11 mouse cellular contexts compared by ENCODE assay signal in the genomic region with DNA sequence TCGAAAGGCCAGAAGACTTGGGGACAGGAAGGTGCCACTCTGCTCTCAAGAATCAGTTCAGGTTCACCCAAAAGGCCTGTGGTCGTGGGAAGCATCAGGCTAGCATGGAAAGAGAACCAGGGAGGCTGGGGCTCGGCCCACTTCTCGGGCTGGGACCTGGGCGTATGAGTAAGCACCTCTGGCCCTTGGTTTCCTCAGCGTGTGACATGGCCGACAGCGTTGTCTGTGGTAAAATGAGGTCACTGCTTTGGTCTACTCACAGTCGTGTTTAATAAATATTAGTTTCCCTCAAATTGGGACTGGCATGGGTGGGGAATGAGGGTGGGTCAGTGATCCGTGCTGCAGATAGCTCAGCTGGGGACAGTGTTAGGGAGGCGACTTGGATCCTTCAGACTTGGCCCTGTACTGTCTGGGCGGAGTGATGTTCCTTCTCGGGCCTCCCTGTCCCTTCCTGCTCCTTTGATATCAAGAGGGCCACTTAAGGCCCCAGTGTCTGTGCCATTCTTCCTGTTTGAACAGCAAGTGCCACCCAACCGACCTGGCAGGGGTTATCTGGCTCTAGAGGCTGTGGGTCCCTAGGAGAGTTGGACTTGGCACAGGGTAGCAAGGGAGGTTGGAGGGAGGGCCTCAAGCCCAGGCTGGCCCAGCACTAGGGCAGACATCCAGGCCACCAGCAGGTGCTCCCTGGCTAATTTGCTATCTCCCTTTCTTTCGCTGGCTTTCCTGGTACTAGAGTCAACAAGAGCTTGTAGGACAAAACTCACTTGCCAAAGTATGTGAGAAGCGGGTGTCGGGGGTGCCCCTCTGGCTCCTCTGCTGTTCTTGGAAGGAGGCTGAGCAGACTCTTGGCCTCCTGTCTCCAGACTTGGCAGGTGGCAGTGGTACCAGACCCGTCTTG. TPM values are rescaled to one million over a fixed set of nuclear protein-coding genes. Genes with fewer than 3 reads are reported as not detected.
DNase-seq lines count a peak whose midpoint lies in the region; ATAC-seq and TF ChIP-seq lines count a peak whose summit lies in the region.
"Had no signal": no experiment of that assay in that cellular context is flagged by ENCODE, and none has a peak within 500 bp of the region (broad histone marks: within the 10 kb centered on the region; RNA-seq: fewer than 3 reads in every experiment).

No protein-coding gene starts in this region.

- no peaks in the 10 kb centered on the region for H3K36me3 ChIP-seq in heart, embryonic 13.5 days
- H3K36me3 ChIP-seq in embryonic facial prominence, embryonic 13.5 days = no peaks in the 10 kb centered on the region
- no peaks in the 10 kb centered on the region for H3K36me3 ChIP-seq in lung, embryonic 16.5 days (ENCODE audit: control insufficient read depth, insufficient read depth, low read length)
- H3K36me3 ChIP-seq in hindbrain, embryonic 16.5 days (ENCODE audit: control insufficient read depth, insufficient read depth, low read length) = no peaks in the 10 kb centered on the region
- no peaks in the 10 kb centered on the region for H3K36me3 ChIP-seq in forebrain, postnatal 0 days (ENCODE audit: insufficient read depth)
- H3K36me3 ChIP-seq: neural tube, embryonic 15.5 days had no signal

- peak overlapping the region; percentile 87 for H3K27ac ChIP-seq in heart, embryonic 13.5 days (replicated peaks)
- peak overlapping the region; percentile 93 for H3K27ac ChIP-seq in embryonic facial prominence, embryonic 13.5 days
- H3K27ac ChIP-seq in lung, embryonic 16.5 days (ENCODE audit: low read length) = peak overlapping the region; percentile 97
- H3K27ac ChIP-seq in hindbrain, embryonic 16.5 days (ENCODE audit: low read depth, low read length) = no peak overlapping the region
- H3K27ac ChIP-seq in forebrain, postnatal 0 days (ENCODE audit: low read depth, low read length) = no peak overlapping the region
- H3K27ac ChIP-seq: macrophage; neural tube, embryonic 15.5 days had no signal

- no peak overlapping the region for H3K4me3 ChIP-seq in heart, embryonic 13.5 days
- no peak overlapping the region for H3K4me3 ChIP-seq in embryonic facial prominence, embryonic 13.5 days
- no peak overlapping the region for H3K4me3 ChIP-seq in lung, embryonic 16.5 days (ENCODE audit: low read length)
- no peak overlapping the region for H3K4me3 ChIP-seq in hindbrain, embryonic 16.5 days (ENCODE audit: low read length)
- no peak overlapping the region for H3K4me3 ChIP-seq in forebrain, postnatal 0 days (ENCODE audit: low read depth, low read length)
- H3K4me3 ChIP-seq: neural tube, embryonic 15.5 days had no signal

- H3K9me3 ChIP-seq in heart, embryonic 13.5 days = peaks cover 4% of the 10 kb centered on the region; the same call in 1 of the 2 replicates
- no peaks in the 10 kb centered on the region for H3K9me3 ChIP-seq in embryonic facial prominence, embryonic 13.5 days
- H3K9me3 ChIP-seq in lung, embryonic 16.5 days (ENCODE audit: control insufficient read depth, low read length) = no peaks in the 10 kb centered on the region
- no peaks in the 10 kb centered on the region for H3K9me3 ChIP-seq in hindbrain, embryonic 16.5 days (ENCODE audit: control insufficient read depth, low read length)
- H3K9me3 ChIP-seq in forebrain, postnatal 0 days (ENCODE audit: low read length) = no peaks in the 10 kb centered on the region
- H3K9me3 ChIP-seq: neural tube, embryonic 15.5 days had no signal

- 64% methylated on average over 18 of the region's 18 CpGs for WGBS in heart, embryonic 13.5 days
- 79% methylated on average over 18 of the region's 18 CpGs for WGBS in embryonic facial prominence, embryonic 13.5 days
- 61% methylated on average over 18 of the region's 18 CpGs for WGBS in lung, embryonic 16.5 days
- 86% methylated on average over 18 of the region's 18 CpGs for WGBS in hindbrain, embryonic 16.5 days
- 76% methylated on average over 18 of the region's 18 CpGs for WGBS in forebrain, postnatal 0 days

- H3K9ac ChIP-seq in heart, embryonic 13.5 days = no peak overlapping the region
- no peak overlapping the region for H3K9ac ChIP-seq in embryonic facial prominence, embryonic 13.5 days
- no peak overlapping the region; the same call in 1 of the 2 replicates for H3K9ac ChIP-seq in lung, embryonic 16.5 days (ENCODE audit: low read length)
- no peak overlapping the region for H3K9ac ChIP-seq in hindbrain, embryonic 16.5 days (ENCODE audit: low read depth, low read length)
- no peak overlapping the region for H3K9ac ChIP-seq in forebrain, postnatal 0 days
- H3K9ac ChIP-seq: neural tube, embryonic 15.5 days had no signal

- no peaks in the 10 kb centered on the region for H3K27me3 ChIP-seq in heart, embryonic 13.5 days (replicated peaks)
- no peaks in the 10 kb centered on the region for H3K27me3 ChIP-seq in embryonic facial prominence, embryonic 13.5 days
- no peaks in the 10 kb centered on the region for H3K27me3 ChIP-seq in lung, embryonic 16.5 days (ENCODE audit: control insufficient read depth, insufficient read depth, low read depth, low read length)
- H3K27me3 ChIP-seq in hindbrain, embryonic 16.5 days (replicated peaks; ENCODE audit: control insufficient read depth, insufficient read depth, low read length) = no peaks in the 10 kb centered on the region
- no peaks in the 10 kb centered on the region for H3K27me3 ChIP-seq in forebrain, postnatal 0 days (ENCODE audit: insufficient read depth, low read length)
- H3K27me3 ChIP-seq: neural tube, embryonic 15.5 days had no signal

- no peak for DNase-seq in heart, postnatal 25 days (ENCODE audit: low spot score)
- DNase-seq in MN1 (ENCODE audit: low spot score) = peak; percentile 39
- no peak for DNase-seq in forebrain, postnatal 0 days

- TF ChIP-seq CTCF in forebrain, postnatal 0 days (IDR thresholded peaks at IDR 0.05; ENCODE audit: low read depth) = no peak

- peaks cover 67% of the 10 kb centered on the region for H3K4me1 ChIP-seq in heart, embryonic 13.5 days
- H3K4me1 ChIP-seq in embryonic facial prominence, embryonic 13.5 days = peaks cover 75% of the 10 kb centered on the region
- H3K4me1 ChIP-seq in lung, embryonic 16.5 days (replicated peaks; ENCODE audit: control insufficient read depth, insufficient read depth, low read length) = peaks cover 48% of the 10 kb centered on the region
- peaks cover 10% of the 10 kb centered on the region for H3K4me1 ChIP-seq in hindbrain, embryonic 16.5 days (ENCODE audit: control insufficient read depth, insufficient read depth, low read depth, low read length)
- H3K4me1 ChIP-seq in forebrain, postnatal 0 days (ENCODE audit: insufficient read depth) = peaks cover 4% of the 10 kb centered on the region; the same call in 1 of the 2 replicates

- intact Hi-C loops in heart, postnatal 25 days (cut with DNase I) = loop anchor here (2.0 kb wide), 1 partner anchor 17 kb away; no protein-coding TSS in a partner anchor

- 0 out of 2 replicates have a peak, but pooled peaks have one; percentile 9 for ATAC-seq in heart, embryonic 13.5 days (ENCODE audit: extremely low read depth, insufficient number of reproducible peaks, low FRiP score, low TSS enrichment)
- no peak for ATAC-seq in embryonic facial prominence, embryonic 13.5 days (ENCODE audit: insufficient number of reproducible peaks, insufficient read depth, low FRiP score, low TSS enrichment, low read depth)
- ATAC-seq in lung, embryonic 16.5 days (ENCODE audit: low read depth) = no peak
- no peak for ATAC-seq in hindbrain, embryonic 16.5 days
- ATAC-seq in forebrain, postnatal 0 days = no peak
- ATAC-seq: forebrain, embryonic 14.5 days; intestine, postnatal 0 days had no signal

- no peak overlapping the region for H3K4me2 ChIP-seq in heart, embryonic 13.5 days
- H3K4me2 ChIP-seq in embryonic facial prominence, embryonic 13.5 days = no peak overlapping the region
- peak overlapping the region; percentile 43; the same call in 1 of the 2 replicates for H3K4me2 ChIP-seq in lung, embryonic 16.5 days (ENCODE audit: low read depth, low read length)
- no peak overlapping the region for H3K4me2 ChIP-seq in hindbrain, embryonic 16.5 days (ENCODE audit: low read length)
- H3K4me2 ChIP-seq in forebrain, postnatal 0 days (ENCODE audit: low read depth) = no peak overlapping the region
- H3K4me2 ChIP-seq: neural tube, embryonic 15.5 days had no signal

RNA-seq across cellular contexts. Expression of a gene that starts 26.8 kb away (rescaled TPM):
- 0.14 and 0.23 TPM in 2 replicates for polyA plus RNA-seq in heart, embryonic 13.5 days (2015; fragmentation: Nextera tagmentation; extraction: Ambion mirVana)
- total RNA-seq in heart, postnatal 25 days (2021) = under 1 TPM; 0.29 to 0.64 TPM
- 0.30 and 0.69 TPM in 2 replicates for polyA plus RNA-seq in embryonic facial prominence, embryonic 13.5 days (2015; fragmentation: Nextera tagmentation; extraction: Ambion mirVana)
- polyA plus RNA-seq in lung, embryonic 16.5 days (2015; fragmentation: Nextera tagmentation; extraction: Ambion mirVana) = 0.18 and 0.20 TPM in 2 replicates
- not detected in 2 replicates for polyA plus RNA-seq in hindbrain, embryonic 16.5 days (2015; fragmentation: Nextera tagmentation; extraction: Ambion mirVana)
- total RNA-seq in forebrain, postnatal 0 days (2014; rRNA removed) = 0.38 TPM in 1 of 2 replicates, not detected in the other
- polyA plus RNA-seq in forebrain, postnatal 0 days (2015; fragmentation: Nextera tagmentation; extraction: Ambion mirVana) = 0.06 and 0.17 TPM in 2 replicates
- polyA plus RNA-seq: forebrain, embryonic 14.5 days; neural tube, embryonic 15.5 days had no signal

RNA-seq across cellular contexts. Expression of a gene that starts 38.9 kb away (rescaled TPM):
- 0.15 and 0.21 TPM in 2 replicates for polyA plus RNA-seq in heart, embryonic 13.5 days (2015; fragmentation: Nextera tagmentation; extraction: Ambion mirVana)
- under 1 TPM; 0.18 to 0.20 TPM for total RNA-seq in heart, postnatal 25 days (2021)
- 0.53 and 0.73 TPM in 2 replicates for polyA plus RNA-seq in embryonic facial prominence, embryonic 13.5 days (2015; fragmentation: Nextera tagmentation; extraction: Ambion mirVana)
- 0.19 and 0.39 TPM in 2 replicates for polyA plus RNA-seq in lung, embryonic 16.5 days (2015; fragmentation: Nextera tagmentation; extraction: Ambion mirVana)
- polyA plus RNA-seq in hindbrain, embryonic 16.5 days (2015; fragmentation: Nextera tagmentation; extraction: Ambion mirVana) = 0.16 TPM in 2 replicates
- 0.48 TPM in 1 of 2 replicates, not detected in the other for total RNA-seq in forebrain, postnatal 0 days (2014; rRNA removed)
- 0.29 TPM in 1 of 2 replicates, not detected in the other for polyA plus RNA-seq in forebrain, postnatal 0 days (2015; fragmentation: Nextera tagmentation; extraction: Ambion mirVana)

Comparison
In these comparisons a context has a peak if more than half of its experiments do, and no peak if none do; other contexts are left out.
1. H3K27ac ChIP-seq: peak in heart, embryonic 13.5 days (single experiment), embryonic facial prominence, embryonic 13.5 days (single experiment) and lung, embryonic 16.5 days (single experiment); none in hindbrain, embryonic 16.5 days (single experiment) and forebrain, postnatal 0 days (single experiment).